Mouse (Mus musculus): ENCODE data around the gene Top1.

DNA sequence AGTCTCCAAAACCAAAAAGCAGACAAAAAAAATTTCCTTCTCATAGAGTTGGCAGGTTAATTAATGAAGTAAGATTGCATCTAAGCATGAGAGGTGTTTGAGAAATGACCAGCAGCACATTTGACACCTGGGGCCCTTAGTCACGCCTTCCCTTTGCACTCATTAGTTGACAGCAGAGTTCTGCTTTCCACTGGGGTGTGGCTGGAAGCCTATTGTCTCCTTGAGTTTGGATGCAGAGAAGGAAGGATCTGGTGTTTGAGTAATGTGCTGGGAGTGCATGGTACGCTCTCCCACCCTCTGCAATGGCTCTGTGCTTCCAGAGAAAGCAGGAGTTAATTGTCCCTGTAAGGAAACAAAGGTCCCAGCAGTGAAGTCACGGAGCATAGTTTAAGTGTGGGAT is 90.8 kb downstream of the Top1 start:
- no peak for TF ChIP-seq GATA1 (IDR thresholded peaks at IDR 0.05; ENCODE audit: low read length)
- TF ChIP-seq TAL1 (IDR thresholded peaks at IDR 0.05; ENCODE audit: low read length) = no peak

Measured in erythroblast, embryonic 14.5 days (primary cell).